Mouse (Mus musculus) midbrain, postnatal 0 days (tissue): ENCODE measurements at regions not wholly inside any gene's neighbourhood (a gene's known extent, or its start where the extent isn't known, plus 50 kb on each side); places are given as distances from the start of the nearest gene placed in this dataset.

Experiments used
- ATAC-seq: fragments of 200-750 bp; cut with Nextera tagmentation; 2 replicates; pipeline ENCODE4 v1.8.0; 2017; ENCODE audit warnings: moderate number of reproducible peaks, mild to moderate bottlenecking, moderate TSS enrichment, moderate library complexity; ENCODE audit not compliant: low FRiP score
- DNase-seq: peaks from one replicate; pipeline ENCODE4 v3.0.0-alpha.2; 2015; ENCODE audit warnings: low spot score
- H3K27ac ChIP-seq: fragments of 300-500 bp; sonication (generic); 2 replicates; pipeline ENCODE4 v1.5.1; 2014; ENCODE audit warnings: low read depth, mild to moderate bottlenecking, low read length, mixed read lengths
- H3K27me3 ChIP-seq: fragments of 300-500 bp; sonication (generic); 2 replicates; pipeline ENCODE4 v1.6.1; 2014; ENCODE audit warnings: low read length, control low read depth, mixed read lengths; ENCODE audit not compliant: insufficient read depth
- H3K36me3 ChIP-seq: fragments of 300-500 bp; sonication (generic); 2 replicates; pipeline ENCODE4 v1.6.1; 2014; ENCODE audit warnings: low read length, control low read depth, mixed read lengths; ENCODE audit not compliant: insufficient read depth
- H3K4me1 ChIP-seq: fragments of 300-500 bp; sonication (generic); 2 replicates; pipeline ENCODE4 v1.6.1; 2014; ENCODE audit warnings: mild to moderate bottlenecking, control low read depth, antibody characterized with exemption, low read length, mixed read lengths; ENCODE audit not compliant: insufficient read depth
- H3K4me2 ChIP-seq: fragments of 300-500 bp; sonication (generic); 2 replicates; pipeline ENCODE4 v1.6.1; 2014; ENCODE audit warnings: low read depth, mild to moderate bottlenecking, low read length, mixed read lengths; ENCODE audit not compliant: poor library complexity, severe bottlenecking
- H3K4me3 ChIP-seq: fragments of 300-500 bp; sonication (generic); 2 replicates; pipeline ENCODE4 v1.5.1; 2014; ENCODE audit warnings: low read depth, mild to moderate bottlenecking, low read length, moderate library complexity
- H3K9ac ChIP-seq: fragments of 300-500 bp; sonication (generic); replicated peaks from 2 replicates; pipeline ENCODE4 v1.6.1; 2014; ENCODE audit warnings: mild to moderate bottlenecking, low read length, moderate library complexity, mixed read lengths; ENCODE audit not compliant: poor library complexity, severe bottlenecking
- H3K9me3 ChIP-seq: fragments of 300-500 bp; sonication (generic); 2 replicates; pipeline ENCODE4 v1.6.1; 2016; ENCODE audit warnings: low read length, control low read depth
- CTCF ChIP-seq: IDR thresholded peaks from 2 replicates; pipeline ENCODE4 v1.5.1; 2016; ENCODE audit warnings: antibody characterized with exemption, mild to moderate bottlenecking
- WGBS: fragments of 180-500 bp; shearing (Covaris S2); extraction: QIAGEN DNeasy Blood & Tissue Kit; methylation state at CpG from one replicate; pipeline ENCODE4 v1.1.7; 2014; 5-methylcytosine and 5-hydroxymethylcytosine counted together

DNA sequence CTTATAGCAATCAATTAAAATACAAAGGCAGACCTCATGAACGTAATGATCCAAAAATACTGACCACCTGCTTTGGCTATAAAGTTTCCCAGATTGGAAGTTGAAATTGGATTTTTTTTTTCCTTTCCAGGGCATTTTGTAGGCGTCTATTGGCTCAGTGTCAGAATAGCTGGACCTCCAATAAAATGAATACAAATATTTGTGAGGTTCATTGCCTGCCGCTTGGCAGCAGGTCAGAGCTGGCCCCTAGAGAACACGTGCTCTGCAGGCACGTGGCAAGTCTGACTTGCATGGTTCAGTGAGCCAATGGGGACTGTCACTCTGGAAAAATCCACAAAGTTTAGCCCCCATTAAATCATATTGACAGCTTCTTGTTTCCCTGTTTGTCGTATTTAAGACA lies 118.0 kb upstream of the Kbtbd8 start:
- DNase-seq (no peak), ATAC-seq (no peak)
- Histone ChIP-seq H3K4me3 (no peak overlapping the region), H3K36me3 (no peaks in the 10 kb centered on the region), H3K4me2 (no peak overlapping the region), H3K27me3 (no peaks in the 10 kb centered on the region), H3K9me3 (no peaks in the 10 kb centered on the region), H3K9ac (no peak overlapping the region), H3K4me1 (no peaks in the 10 kb centered on the region), H3K27ac (no peak overlapping the region)
- TF ChIP-seq CTCF = no peak
- WGBS = 45% methylated on average over 6 of the region's 6 CpGs

DNA sequence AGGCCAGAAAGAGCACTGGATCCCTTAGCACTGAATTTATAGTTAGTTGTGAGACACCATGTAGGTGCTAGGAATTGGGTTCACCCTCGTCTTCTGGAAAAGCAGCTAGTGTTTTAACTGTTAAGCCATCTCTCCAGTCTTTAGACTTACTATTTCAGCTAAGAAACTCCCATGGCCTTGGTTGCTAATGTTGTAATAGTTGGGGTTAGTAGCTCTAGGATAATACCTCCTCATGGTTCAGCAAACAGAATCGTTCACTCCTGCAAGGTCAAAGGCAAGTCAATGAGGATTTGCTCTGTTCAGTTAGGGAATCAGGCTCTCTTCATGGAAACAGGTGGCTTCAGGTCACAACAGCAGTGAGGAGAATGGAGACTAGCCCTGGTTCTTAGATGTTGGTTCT lies 118.7 kb upstream of the Kbtbd8 start:
- no peak for ATAC-seq
- no peak for TF ChIP-seq CTCF
- DNase-seq = no peak
- Histone ChIP-seq H3K4me3 (no peak overlapping the region), H3K27me3 (no peaks in the 10 kb centered on the region), H3K4me2 (no peak overlapping the region), H3K36me3 (no peaks in the 10 kb centered on the region), H3K9ac (no peak overlapping the region), H3K4me1 (no peaks in the 10 kb centered on the region), H3K27ac (no peak overlapping the region), H3K9me3 (no peaks in the 10 kb centered on the region)
- 81% methylated on average over 2 of the region's 2 CpGs for WGBS

DNA sequence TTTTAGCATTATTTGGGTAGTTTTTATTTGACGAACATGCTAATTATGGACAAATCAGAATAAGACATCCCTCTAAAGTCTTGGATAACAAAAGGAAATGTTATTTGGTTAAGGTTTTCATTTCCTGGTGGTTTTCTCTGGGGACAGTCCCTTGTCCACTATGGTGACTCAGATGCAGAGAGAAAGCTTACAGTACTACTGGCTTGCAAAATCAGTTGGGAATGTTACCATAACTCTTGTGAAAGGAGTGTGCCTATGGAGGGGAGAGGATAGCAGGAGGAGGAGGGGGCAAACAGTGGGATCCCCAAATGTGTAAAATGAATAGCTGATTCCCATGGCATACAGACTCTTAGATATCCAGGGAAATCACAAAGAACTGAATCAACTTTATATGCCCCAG lies 122.7 kb upstream of the Kbtbd8 start:
- Histone ChIP-seq H3K27ac (no peak overlapping the region), H3K4me1 (no peaks in the 10 kb centered on the region), H3K9ac (no peak overlapping the region), H3K9me3 (no peaks in the 10 kb centered on the region), H3K4me3 (no peak overlapping the region), H3K27me3 (no peaks in the 10 kb centered on the region), H3K36me3 (no peaks in the 10 kb centered on the region), H3K4me2 (no peak overlapping the region)
- DNase-seq = no peak
- ATAC-seq = no peak
- TF ChIP-seq CTCF = no peak
- 93% methylated on average over 1 of the region's 1 CpGs for WGBS

DNA sequence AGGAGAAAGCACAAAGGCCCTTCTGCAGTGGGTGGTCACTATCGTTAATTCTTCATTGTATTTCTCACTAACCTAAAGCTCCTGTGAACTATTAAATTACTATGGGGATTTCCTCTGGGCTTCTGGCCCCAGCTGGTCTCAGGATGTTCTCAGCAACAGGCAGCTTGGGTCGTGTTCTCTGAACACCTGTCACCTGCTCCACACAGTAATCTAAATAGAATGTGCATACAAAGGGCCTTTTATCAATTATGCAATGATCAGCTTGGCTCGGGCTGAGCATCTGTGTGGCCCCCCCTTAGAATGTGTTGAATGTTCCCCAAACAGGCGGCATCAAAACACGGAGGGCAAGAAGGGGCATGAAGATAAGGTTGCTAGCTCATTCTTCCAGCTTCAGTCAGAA lies 129.6 kb upstream of the Kbtbd8 start:
- Histone ChIP-seq H3K36me3 (no peaks in the 10 kb centered on the region), H3K4me2 (no peak overlapping the region), H3K27ac (no peak overlapping the region), H3K9me3 (no peaks in the 10 kb centered on the region), H3K9ac (no peak overlapping the region), H3K4me3 (no peak overlapping the region), H3K27me3 (no peaks in the 10 kb centered on the region), H3K4me1 (no peaks in the 10 kb centered on the region)
- TF ChIP-seq CTCF = no peak
- ATAC-seq = no peak
- WGBS = 38% methylated on average over 5 of the region's 5 CpGs
- no peak for DNase-seq

DNA sequence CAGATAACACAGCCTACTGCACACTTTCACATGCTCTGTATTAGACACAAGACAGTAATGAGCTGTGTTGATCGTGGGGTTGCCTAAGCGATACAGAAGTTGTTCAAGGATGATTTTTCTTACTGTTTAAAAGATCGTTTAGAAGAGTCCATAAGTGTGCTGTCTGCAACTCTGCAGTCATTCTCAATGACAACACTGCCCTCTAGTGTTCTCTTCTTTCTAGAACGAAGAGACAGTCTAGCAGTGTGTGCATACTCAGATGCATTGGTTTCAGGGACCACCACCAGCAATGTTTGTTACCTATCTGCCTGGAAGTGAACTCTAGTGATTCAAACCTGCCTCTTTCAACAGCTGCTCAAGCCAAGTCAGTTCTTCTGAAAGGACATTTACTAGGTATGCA lies 130.7 kb upstream of the Kbtbd8 start:
- Histone ChIP-seq H3K36me3 (no peaks in the 10 kb centered on the region), H3K4me2 (no peak overlapping the region), H3K9me3 (no peaks in the 10 kb centered on the region), H3K27me3 (no peaks in the 10 kb centered on the region), H3K9ac (no peak overlapping the region), H3K4me3 (no peak overlapping the region), H3K27ac (no peak overlapping the region), H3K4me1 (no peaks in the 10 kb centered on the region)
- peak; percentile 92 for TF ChIP-seq CTCF
- ATAC-seq = peak; percentile 73; the same call in 1 of the 2 replicates
- DNase-seq = peak; percentile 91
- 22% methylated on average over 4 of the region's 4 CpGs for WGBS

DNA sequence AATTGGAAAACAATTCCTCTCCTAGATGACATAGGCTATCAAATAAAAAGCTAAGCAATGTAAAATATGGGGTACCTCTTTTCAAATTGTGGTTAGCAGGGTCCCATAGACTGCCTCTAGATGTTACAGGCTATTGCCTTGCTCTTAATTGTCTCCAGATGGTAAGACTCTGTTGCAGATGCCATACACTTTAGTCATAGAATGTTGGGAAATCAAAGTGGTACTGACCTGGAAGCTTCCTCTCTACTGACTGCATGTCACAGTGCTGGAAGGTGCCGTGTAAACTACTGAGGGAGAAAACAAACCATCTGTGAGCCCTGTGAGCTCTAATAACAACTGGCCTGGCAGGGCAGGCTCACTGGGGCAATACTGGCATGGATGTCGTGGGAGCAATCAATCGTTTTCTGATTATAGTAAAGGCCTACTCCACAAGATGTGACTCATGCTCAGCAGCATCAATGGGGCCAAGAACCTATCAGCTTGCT lies 132.6 kb upstream of the Kbtbd8 start:
- TF ChIP-seq CTCF = no peak
- Histone ChIP-seq H3K36me3 (no peaks in the 10 kb centered on the region), H3K27ac (no peak overlapping the region), H3K4me2 (no peak overlapping the region), H3K27me3 (no peaks in the 10 kb centered on the region), H3K4me3 (no peak overlapping the region), H3K4me1 (no peaks in the 10 kb centered on the region), H3K9me3 (no peaks in the 10 kb centered on the region), H3K9ac (no peak overlapping the region)
- ATAC-seq (no peak), DNase-seq (no peak)
- 97% methylated on average over 3 of the region's 3 CpGs for WGBS
